Mouse (Mus musculus) splenic B cell, adult 2 months (primary cell): Measurements from ENCODE around the gene Crtac1.

Experiments
- DNase-seq: peaks from one replicate; pipeline ENCODE4 v3.0.0-alpha.2; 2011; ENCODE audit warnings: low read depth, low spot score
- H3K27me3 ChIP-seq: 2 replicates; pipeline ENCODE4 v1.6.1; 2012; ENCODE audit warnings: mild to moderate bottlenecking, low read length, moderate library complexity, mixed read lengths; ENCODE audit not compliant: control insufficient read depth, poor library complexity, insufficient read depth, severe bottlenecking
- H3K36me3 ChIP-seq: 2 replicates; pipeline ENCODE4 v1.6.1; 2012; ENCODE audit warnings: mild to moderate bottlenecking, low read length, moderate library complexity, mixed read lengths; ENCODE audit not compliant: control insufficient read depth, poor library complexity, insufficient read depth, severe bottlenecking

The Crtac1 gene

GRCm38 (mm10) chr19:42331446-42331845, 100.1 kb downstream of the Crtac1 start:
- DNase-seq, result no peak
- Histone ChIP-seq H3K27me3 (no peaks in the 10 kb centered on the region), H3K36me3 (no peaks in the 10 kb centered on the region)

- no peak for DNase-seq
- H3K27me3 ChIP-seq, result no peaks in the 10 kb centered on the region
- no peaks in the 10 kb centered on the region for H3K36me3 ChIP-seq
Measured at GRCm38 (mm10) chr19:42328160-42328559, 103.4 kb downstream of the Crtac1 start.

- DNase-seq, result no peak
- Histone ChIP-seq H3K27me3 (no peaks in the 10 kb centered on the region), H3K36me3 (no peaks in the 10 kb centered on the region)
Measured at GRCm38 (mm10) chr19:42325894-42326293, 105.7 kb downstream of the Crtac1 start.

- no peak for DNase-seq
Measured at GRCm38 (mm10) chr19:42322357-42323090, 109.1 kb downstream of the Crtac1 start.

GRCm38 (mm10) chr19:42321936-42322335, 109.6 kb downstream of the Crtac1 start:
- DNase-seq, result no peak
- no peaks in the 10 kb centered on the region for H3K36me3 ChIP-seq
- H3K27me3 ChIP-seq, result no peaks in the 10 kb centered on the region

More at GRCm38 (mm10) chr19:42322357-42323090, 109.1 kb downstream of the Crtac1 start:
- Histone ChIP-seq H3K36me3 (no peaks in the 10 kb centered on the region), H3K27me3 (no peaks in the 10 kb centered on the region)

GRCm38 (mm10) chr19:42317648-42318425, 113.7 kb downstream of the Crtac1 start:
- Histone ChIP-seq H3K27me3 (no peaks in the 10 kb centered on the region; the same call in 1 of the 2 replicates), H3K36me3 (no peaks in the 10 kb centered on the region)
- DNase-seq, result no peak

GRCm38 (mm10) chr19:42316998-42317397, 114.6 kb downstream of the Crtac1 start:
- H3K36me3 ChIP-seq, result no peaks in the 10 kb centered on the region
- no peaks in the 10 kb centered on the region; the same call in 1 of the 2 replicates for H3K27me3 ChIP-seq
- DNase-seq, result no peak

- DNase-seq, result no peak
- no peaks in the 10 kb centered on the region for H3K36me3 ChIP-seq
- H3K27me3 ChIP-seq, result no peaks in the 10 kb centered on the region; the same call in 1 of the 2 replicates
Measured at GRCm38 (mm10) chr19:42316525-42316924, 115.1 kb downstream of the Crtac1 start.

- Histone ChIP-seq H3K36me3 (no peaks in the 10 kb centered on the region), H3K27me3 (no peaks in the 10 kb centered on the region; the same call in 1 of the 2 replicates)
- peak; percentile 52 for DNase-seq
Measured at GRCm38 (mm10) chr19:42315914-42316313, 115.7 kb downstream of the Crtac1 start.

GRCm38 (mm10) chr19:42315070-42315679, 116.4 kb downstream of the Crtac1 start:
- H3K36me3 ChIP-seq, result no peaks in the 10 kb centered on the region
- DNase-seq, result no peak
- H3K27me3 ChIP-seq, result no peaks in the 10 kb centered on the region; the same call in 1 of the 2 replicates

GRCm38 (mm10) chr19:42312191-42312590, 119.4 kb downstream of the Crtac1 start:
- no peak for DNase-seq
- H3K36me3 ChIP-seq, result no peaks in the 10 kb centered on the region
- H3K27me3 ChIP-seq, result no peaks in the 10 kb centered on the region; the same call in 1 of the 2 replicates

- Histone ChIP-seq H3K27me3 (no peaks in the 10 kb centered on the region; the same call in 1 of the 2 replicates), H3K36me3 (no peaks in the 10 kb centered on the region)
- DNase-seq, result no peak
Measured at GRCm38 (mm10) chr19:42311332-42311731, 120.3 kb downstream of the Crtac1 start.

GRCm38 (mm10) chr19:42308931-42309330, 122.7 kb downstream of the Crtac1 start:
- no peaks in the 10 kb centered on the region for H3K36me3 ChIP-seq
- H3K27me3 ChIP-seq, result no peaks in the 10 kb centered on the region; the same call in 1 of the 2 replicates
- DNase-seq, result no peak

- no peak for DNase-seq
- H3K36me3 ChIP-seq, result no peaks in the 10 kb centered on the region
- no peaks in the 10 kb centered on the region for H3K27me3 ChIP-seq
Measured at GRCm38 (mm10) chr19:42307019-42307418, 124.6 kb downstream of the Crtac1 start.

GRCm38 (mm10) chr19:42306202-42306601, 125.4 kb downstream of the Crtac1 start:
- Histone ChIP-seq H3K36me3 (no peaks in the 10 kb centered on the region), H3K27me3 (no peaks in the 10 kb centered on the region)
- DNase-seq, result peak; percentile 23
